Mouse (Mus musculus): ENCODE measurements around the gene Dhx16.
"Not testable (repeated sequence)": the region's sequence is repeated elsewhere in the genome, so short reads cannot be mapped to it uniquely, and the experiment has no call there.

Dhx16 gene

DNA sequence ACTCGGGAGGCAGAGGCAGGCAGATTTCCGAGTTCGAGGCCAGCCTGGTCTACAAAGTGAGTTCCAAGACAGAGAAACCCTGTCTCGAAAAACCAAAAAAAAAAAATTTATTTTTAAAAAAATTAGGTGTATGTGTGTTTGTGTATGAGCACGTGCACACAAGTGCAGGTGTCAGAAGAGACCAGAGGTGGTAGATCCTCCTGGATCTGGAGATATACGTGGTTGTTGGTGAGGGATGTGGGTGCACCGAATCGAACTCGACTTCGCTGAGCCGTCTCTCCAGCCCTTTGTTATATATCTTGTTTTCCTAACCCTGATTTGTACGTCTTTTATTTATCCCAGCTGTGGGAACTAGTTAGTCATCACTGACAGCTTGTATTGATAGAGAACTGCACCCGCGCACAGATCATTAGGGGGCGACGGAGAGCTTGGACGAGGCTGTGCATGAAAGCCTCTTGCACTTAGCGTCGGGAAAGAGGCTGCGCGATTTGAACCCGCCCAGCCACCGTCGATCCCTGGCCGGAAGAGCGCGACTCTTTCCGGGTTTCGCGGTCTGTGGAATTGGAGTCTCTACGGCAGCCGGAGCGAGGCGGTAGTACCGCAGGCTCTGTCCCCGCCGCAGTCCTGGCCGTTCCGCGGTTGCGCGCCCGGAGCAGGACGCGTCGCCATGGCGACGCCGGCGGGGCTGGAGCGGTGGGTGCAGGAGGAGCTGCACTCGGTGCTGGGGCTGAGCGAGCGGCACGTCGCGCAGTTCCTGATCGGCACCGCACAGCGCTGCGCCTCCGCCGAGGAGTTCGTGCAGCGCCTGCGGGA, at the start of gene Dhx16:
Gene Dhx16 (plus strand): TSS at position 575 of the 813 bp plus-strand sequence.
- peak; percentile 89 to 94 for DNase-seq (ENCODE audit: low spot score in 2 of 2)

DNA sequence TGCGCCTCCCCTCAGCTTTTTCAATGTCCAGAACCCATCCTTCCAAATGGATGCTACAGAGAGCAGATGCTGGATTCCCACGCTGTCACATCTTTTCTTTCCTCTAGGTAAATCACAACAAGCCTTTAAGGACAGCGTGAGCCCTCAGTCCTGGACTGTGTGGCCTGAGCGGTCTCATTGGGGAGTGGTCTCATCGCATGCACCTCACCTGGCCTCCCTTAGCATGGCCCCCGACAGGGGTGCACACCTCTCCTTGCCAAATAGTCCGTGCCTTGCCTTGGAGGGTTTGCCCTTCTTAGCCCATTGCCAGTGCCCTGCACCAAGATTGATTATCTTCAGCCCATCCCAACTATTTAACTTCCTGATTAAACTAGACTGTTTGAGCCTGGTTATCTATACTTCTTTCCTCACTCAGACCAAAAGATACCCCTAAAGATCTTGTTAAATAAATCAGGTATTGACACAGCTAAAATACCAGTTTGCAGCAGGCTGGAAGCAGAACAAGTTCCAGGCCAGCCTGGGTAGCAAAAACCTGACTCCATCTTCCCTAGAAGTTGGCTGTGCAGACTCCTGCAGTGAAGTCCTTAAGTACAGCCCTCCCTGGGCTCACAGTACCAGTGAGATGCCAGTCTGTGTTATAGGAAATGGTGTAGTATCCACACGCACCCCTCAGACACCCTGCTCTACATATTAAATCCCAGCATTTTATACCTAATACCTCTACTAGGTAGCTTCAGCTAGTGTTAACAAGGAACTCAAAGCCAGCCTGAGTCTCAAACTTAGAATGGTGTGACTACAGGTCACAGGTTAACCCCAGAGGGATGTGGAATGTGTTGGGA, 47.0 kb upstream of the Dhx16 start:
- no peak for DNase-seq (ENCODE audit: low spot score in 2 of 2)

GRCm38 (mm10) chr17:35833239-35833751, 46.3 kb upstream of the Dhx16 start:
- DNase-seq (ENCODE audit: low spot score in 2 of 2) = no peak

GRCm38 (mm10) chr17:35833894-35834293, 45.7 kb upstream of the Dhx16 start:
- DNase-seq (ENCODE audit: low spot score in 2 of 2) = no peak

DNA sequence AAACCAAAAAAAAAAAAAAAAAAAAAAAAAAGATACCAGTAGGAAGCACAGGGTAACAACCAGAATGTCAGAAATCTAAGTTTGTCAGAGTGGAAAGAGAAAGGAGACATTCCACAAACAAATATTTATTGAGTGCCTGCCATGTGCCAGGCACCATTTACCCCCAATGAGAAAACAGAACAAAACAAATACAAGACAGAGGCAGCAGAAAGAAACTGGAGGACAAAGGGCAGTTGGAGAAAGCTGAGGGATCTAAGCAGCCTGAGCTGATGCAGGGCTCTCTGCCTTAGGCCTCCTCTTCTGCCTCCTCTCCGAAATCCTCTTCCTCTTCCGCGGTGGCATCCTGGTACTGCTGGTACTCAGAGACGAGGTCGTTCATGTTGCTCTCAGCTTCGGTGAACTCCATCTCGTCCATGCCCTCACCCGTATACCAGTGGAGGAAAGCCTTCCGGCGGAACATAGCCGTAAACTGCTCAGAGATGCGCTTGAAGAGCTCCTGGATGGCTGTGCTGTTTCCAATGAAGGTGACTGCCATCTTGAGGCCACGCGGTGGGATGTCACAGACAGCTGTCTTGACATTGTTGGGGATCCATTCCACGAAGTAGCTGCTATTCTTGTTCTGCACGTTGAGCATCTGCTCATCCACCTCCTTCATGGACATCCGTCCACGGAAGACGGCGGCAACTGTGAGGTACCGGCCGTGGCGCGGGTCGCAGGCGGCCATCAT, 44.8 kb upstream of the Dhx16 start:
- DNase-seq (ENCODE audit: low spot score in 2 of 2) = no peak

GRCm38 (mm10) chr17:35835424-35836140, 44.0 kb upstream of the Dhx16 start:
- no peak for DNase-seq (ENCODE audit: low spot score in 2 of 2)

DNA sequence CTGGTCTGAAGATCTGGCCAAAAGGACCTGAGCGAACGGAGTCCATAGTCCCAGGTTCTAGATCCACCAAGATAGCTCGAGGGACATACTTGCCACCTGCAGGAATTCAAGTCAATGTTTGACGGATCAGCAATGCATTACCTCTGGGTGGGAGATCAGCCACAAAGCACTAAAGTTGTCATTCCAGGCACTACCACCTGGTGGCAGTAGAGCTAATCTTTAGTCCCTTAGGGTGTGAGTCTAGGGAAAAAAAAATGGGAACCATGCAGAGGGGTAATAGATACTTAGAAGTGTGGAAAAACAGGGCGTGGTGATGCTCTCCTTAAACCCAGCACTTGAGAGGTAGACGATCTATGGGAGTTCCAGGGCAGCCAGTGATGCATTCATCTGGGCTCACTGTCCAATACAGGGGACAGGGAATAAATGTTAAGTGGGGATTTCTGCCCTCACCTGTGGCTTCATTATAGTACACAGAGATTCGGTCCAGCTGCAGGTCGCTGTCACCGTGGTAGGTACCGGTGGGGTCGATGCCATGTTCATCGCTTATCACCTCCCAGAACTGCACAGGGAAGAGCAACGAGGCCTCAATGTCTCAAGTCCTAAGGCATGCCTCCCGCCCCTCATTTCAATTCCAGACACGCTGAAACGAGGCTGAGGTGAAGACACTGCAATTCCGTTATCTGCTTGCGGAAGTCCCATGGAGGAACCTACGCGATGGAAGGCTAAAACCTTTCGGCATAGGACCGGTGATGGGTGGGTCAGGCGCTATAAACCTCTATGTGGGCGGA, 43.2 kb upstream of the Dhx16 start:
- peak; percentile 87 to 92 for DNase-seq (ENCODE audit: low spot score in 2 of 2)

- DNase-seq (ENCODE audit: low spot score in 2 of 2) = peak; percentile 60 to 75
Observed at GRCm38 (mm10) chr17:35836991-35837422, 42.6 kb upstream of the Dhx16 start.

DNA sequence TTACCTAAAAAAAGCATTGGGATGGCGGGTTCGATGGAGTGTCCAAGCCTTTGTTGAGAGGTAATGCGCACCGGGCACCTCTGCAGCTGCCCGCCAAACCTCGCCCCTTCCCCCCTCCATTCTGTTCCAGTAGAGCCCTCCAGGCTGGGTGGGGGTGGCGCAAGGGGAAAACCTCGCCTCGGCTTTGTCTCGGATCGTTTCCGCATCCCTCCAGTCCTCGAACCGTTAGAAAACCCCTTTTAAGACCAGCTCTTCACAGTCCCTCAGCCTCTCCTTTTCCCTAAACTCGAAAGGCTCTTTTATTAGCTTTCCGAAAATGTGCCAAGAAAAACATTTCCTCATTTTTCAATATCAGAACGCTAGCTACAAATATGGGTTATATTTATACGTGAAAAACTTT, 42.1 kb upstream of the Dhx16 start:
- no peak for DNase-seq (ENCODE audit: low spot score in 2 of 2)

DNA sequence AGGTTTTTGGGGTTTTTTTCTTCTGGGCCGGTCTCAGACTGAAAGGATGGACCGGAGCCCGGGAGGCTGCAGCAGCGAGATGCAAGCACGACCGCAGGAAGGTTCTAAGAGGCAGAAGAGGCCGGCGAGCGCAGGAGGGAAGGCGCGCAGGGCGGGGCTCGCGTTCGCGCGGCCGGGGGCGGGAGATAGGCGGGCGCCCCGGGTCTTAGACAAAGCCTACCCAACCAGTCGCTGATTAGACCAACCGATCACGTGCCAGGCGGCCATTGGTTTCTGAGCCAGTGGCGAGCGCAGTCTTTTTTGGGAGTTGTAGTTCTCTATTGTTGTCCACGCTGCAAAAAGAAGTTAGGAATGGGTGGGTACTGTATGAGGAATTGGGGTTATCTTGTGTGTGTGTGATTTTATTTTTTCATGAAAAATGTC, 41.5 kb upstream of the Dhx16 start, which contains the start of gene Tubb5:
Gene Tubb5 (minus strand): TSS at position 185 of the 423 bp plus-strand sequence.
- DNase-seq (ENCODE audit: low spot score in 2 of 2) = peak; percentile 94 to 95

GRCm38 (mm10) chr17:35838570-35838969, 41.0 kb upstream of the Dhx16 start:
- DNase-seq (ENCODE audit: low spot score in 2 of 2) = no peak

- DNase-seq (ENCODE audit: low spot score in 2 of 2) = not testable (repeated sequence)
Observed at GRCm38 (mm10) chr17:35839002-35839401, 40.6 kb upstream of the Dhx16 start.

DNA sequence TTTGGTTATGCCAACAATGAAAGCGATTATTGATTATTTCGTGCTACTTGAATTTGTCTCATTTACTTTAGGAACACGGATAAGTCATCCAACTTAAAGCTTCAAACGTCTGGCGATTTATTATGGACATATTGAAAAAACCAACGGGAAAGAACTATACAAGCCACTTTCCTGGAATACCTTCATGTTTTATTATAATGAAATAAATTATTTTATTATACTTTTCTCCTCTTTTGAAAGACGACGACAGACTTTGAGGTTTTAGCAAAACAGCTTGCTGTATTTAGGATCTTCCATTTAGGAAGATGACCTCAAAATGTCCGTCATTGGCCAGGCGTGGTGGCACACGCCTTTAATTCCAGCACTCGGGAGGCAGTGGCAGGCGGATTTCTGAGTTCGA, 39.1 kb upstream of the Dhx16 start:
- no peak for DNase-seq (ENCODE audit: low spot score in 2 of 2)

GRCm38 (mm10) chr17:35841076-35841950, 38.3 kb upstream of the Dhx16 start, which contains the start of gene Mdc1:
Gene Mdc1 (plus strand): TSS chr17:35841515.
- DNase-seq (ENCODE audit: low spot score in 2 of 2) = peak; percentile 97 to 98

DNA sequence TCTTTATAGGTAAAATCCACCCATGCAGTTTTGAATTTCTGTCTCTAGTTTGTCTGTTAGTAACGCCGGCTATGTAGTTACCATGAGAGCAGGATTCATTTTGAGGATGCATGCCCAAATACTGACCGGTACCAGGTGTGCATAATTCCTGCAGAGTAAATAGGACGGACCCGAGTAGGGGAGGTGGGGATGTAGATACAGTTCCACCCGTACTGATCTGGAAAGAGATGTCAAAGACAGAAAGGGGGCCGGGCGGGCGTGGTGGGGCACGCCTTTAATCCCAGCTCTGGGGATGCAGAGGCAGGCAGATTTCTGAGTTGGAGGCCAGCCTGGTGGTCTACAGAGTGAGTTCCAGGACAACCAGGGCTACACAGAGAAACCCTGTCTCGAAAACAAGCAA, 37.6 kb upstream of the Dhx16 start:
- DNase-seq (ENCODE audit: low spot score in 2 of 2) = no peak

- DNase-seq (ENCODE audit: low spot score in 2 of 2) = no peak
Observed at GRCm38 (mm10) chr17:35843514-35843913, 36.1 kb upstream of the Dhx16 start.

DNA sequence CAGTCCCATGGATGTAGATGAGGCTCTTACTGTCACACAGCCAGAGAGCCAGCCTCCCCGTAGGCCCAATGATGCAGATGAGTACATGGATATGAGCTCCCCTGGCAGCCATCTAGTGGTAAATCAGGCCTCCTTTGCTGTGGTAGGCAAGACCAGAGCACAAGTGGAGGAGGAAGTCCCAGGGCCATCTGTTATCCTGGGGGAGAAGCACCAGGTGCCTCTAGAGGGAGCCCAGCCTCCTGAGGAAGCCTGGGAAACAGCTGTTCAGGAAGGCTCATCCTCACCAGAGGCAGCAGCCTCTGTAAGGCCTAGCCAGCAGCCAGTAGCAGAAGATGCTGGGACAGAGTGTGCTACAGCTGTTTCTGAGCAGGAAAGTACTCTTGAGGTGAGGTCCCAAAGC, 31.5 kb upstream of the Dhx16 start:
- no peak for DNase-seq (ENCODE audit: low spot score in 2 of 2)

DNA sequence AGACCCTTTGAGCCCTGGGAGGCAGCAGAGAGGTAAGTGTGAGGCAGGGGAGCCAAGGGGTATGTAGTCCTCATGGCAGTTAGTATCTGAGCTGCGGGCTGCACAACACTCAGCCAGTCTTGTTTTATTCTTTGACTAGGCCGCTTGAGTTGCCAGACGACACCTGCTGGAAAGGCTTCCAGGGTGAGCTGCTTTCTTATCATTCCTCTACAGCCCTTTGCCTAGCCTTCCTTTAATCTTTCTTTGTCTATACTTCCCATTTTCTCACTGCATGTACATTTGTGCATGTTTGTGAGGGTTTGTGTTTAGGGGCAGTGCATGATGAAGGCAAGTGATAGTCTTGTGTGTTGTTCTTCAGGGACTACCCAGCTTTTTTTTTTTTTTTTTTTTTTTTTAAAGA, 28.6 kb upstream of the Dhx16 start:
- no peak for DNase-seq (ENCODE audit: low spot score in 2 of 2)

DNA sequence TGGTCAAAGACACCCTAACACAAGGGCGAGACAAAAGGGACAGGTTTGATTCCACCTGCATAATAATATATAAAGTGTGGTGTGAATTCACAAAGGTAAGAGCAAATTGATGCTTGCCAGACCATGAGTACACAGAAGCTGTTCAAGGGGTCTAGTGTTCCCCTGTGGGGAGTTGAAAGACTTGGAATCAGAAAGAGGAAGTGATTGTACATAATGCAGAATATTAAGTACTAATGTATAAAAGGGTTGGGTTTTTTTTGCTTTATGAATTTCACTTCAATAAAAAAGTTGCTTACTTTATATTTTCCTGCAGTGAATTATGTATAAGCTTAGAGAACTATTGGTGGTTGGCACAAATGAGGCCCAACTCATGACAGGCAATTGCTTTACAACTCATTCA, 20.2 kb upstream of the Dhx16 start:
- no peak for DNase-seq (ENCODE audit: low spot score in 2 of 2)

Data from frontal cortex, postnatal 25 days (tissue).